Mouse (Mus musculus) B cell, adult 62 days (primary cell): ENCODE data around the gene Erich4. TPM values are rescaled to one million over a fixed set of nuclear protein-coding genes. Genes with fewer than 3 reads are reported as not detected.

ENCODE experiments used
- total RNA-seq: library from RNA; stranded (reverse); gene quantifications from 4 replicates; pipeline ENCODE4 v1.2.4, GENCODE M21; 2023

Erich4 gene
- total RNA-seq: not detected in 4 replicates

GRCm38 (mm10) chr7:25615706-25616011 lies at the start of gene Erich4:
Gene Erich4, minus strand, starts transcription at chr7:25615892.

GRCm38 (mm10) chr7:25658657-25659472 lies 43.2 kb upstream of the Erich4 start, which contains the start of the genes Bckdha and Exosc5:
Gene Bckdha, minus strand, starts transcription at chr7:25658981.
Gene Exosc5, plus strand, starts transcription at chr7:25659164.

GRCm38 (mm10) chr7:25626509-25627430 lies 11.1 kb upstream of the Erich4 start, which contains the start of gene B3gnt8:
Gene B3gnt8, plus strand, starts transcription at chr7:25626654.

GRCm38 (mm10) chr7:25618865-25619721 lies 3.4 kb upstream of the Erich4 start, which contains the start of gene Dmac2:
Gene Dmac2, plus strand, starts transcription at chr7:25619414.

Other genes with a start within 250 kb of the Erich4 start
- gene Cnfn, start 246.2 kb downstream of the Erich4 start, total RNA-seq: not detected in 4 replicates
- gene Lipe, start 217.2 kb downstream of the Erich4 start, total RNA-seq: 29.9 to 35.4 TPM (median 33.8 TPM) in 4 replicates
- not detected in 4 replicates for gene Cxcl17, start 203.0 kb downstream of the Erich4 start, total RNA-seq
- gene Ceacam1, start 138.3 kb downstream of the Erich4 start, total RNA-seq: 42.2 to 47.3 TPM (median 44.1 TPM) in 4 replicates
- 8.2 to 9.3 TPM (median 8.7 TPM) in 4 replicates for gene Ceacam2, start 76.0 kb downstream of the Erich4 start, total RNA-seq
- 84.1 to 109 TPM (median 97.4 TPM) in 4 replicates for gene Dmac2, start 3.5 kb upstream of the Erich4 start, total RNA-seq
- gene B3gnt8, start 10.8 kb upstream of the Erich4 start, total RNA-seq: 25.0 to 35.4 TPM (median 32.0 TPM) in 4 replicates
- 38.2 to 60.5 TPM (median 45.8 TPM) in 4 replicates for gene Bckdha, start 43.1 kb upstream of the Erich4 start, total RNA-seq
- 59.4 to 78.7 TPM (median 71.0 TPM) in 4 replicates for gene Exosc5, start 43.3 kb upstream of the Erich4 start, total RNA-seq
- gene Tmem91, start 59.3 kb upstream of the Erich4 start, total RNA-seq: 0.66 to 1.9 TPM in 2 of 4 replicates, not detected in the others
- gene B9d2, start 64.9 kb upstream of the Erich4 start, total RNA-seq: 48.3 to 59.9 TPM (median 52.5 TPM) in 4 replicates
- gene Tgfb1, start 71.1 kb upstream of the Erich4 start, total RNA-seq: 295 to 306 TPM (median 301 TPM) in 4 replicates
- 87.8 to 110 TPM (median 97.9 TPM) in 4 replicates for gene Ccdc97, start 103.2 kb upstream of the Erich4 start, total RNA-seq
- 214 to 224 TPM (median 219 TPM) in 4 replicates for gene Hnrnpul1, start 138.9 kb upstream of the Erich4 start, total RNA-seq
- 5.7 to 12.4 TPM (median 6.8 TPM) in 4 replicates for gene Axl, start 172.8 kb upstream of the Erich4 start, total RNA-seq
- 0.20 TPM in 1 of 4 replicates, not detected in the others for gene Cyp2s1, start 201.0 kb upstream of the Erich4 start, total RNA-seq